Mouse (Mus musculus) stomach, postnatal 0 days (tissue): Measurements from ENCODE around the gene Gm4969.

Source experiments
- CTCF ChIP-seq: IDR thresholded peaks from 2 replicates; pipeline ENCODE4 v1.5.1; 2016; ENCODE audit warnings: antibody characterized with exemption, low read depth, mild to moderate bottlenecking, moderate library complexity
- EP300 ChIP-seq: optimal IDR thresholded peaks from 2 replicates; pipeline ENCODE3; 2016; ENCODE audit warnings: antibody characterized with exemption

GRCm38 (mm10) chr7:19094471-19094825 is 23.7 kb downstream of the Gm4969 start, which contains the start of gene Six5:
- peak; percentile 1 for TF ChIP-seq EP300
- TF ChIP-seq CTCF, result no peak
